Mouse (Mus musculus): ENCODE measurements around the gene Copz2.
A peak's percentile ranks its signal among the peaks of the same experiment; 100 is the strongest.

The Copz2 gene

GRCm38 (mm10) chr11:96910003-96910402 is 60.3 kb downstream of the Copz2 start:
- TF ChIP-seq CTCF (conservative IDR thresholded peaks at IDR 0.05; ENCODE audit: low read length) = peak; percentile 70
- no peak for TF ChIP-seq NANOG (IDR thresholded peaks at IDR 0.05; ENCODE audit: borderline replicate concordance, low read length)

More at GRCm38 (mm10) chr11:96910003-96910402, 60.3 kb downstream of the Copz2 start:
- no peaks in the 10 kb centered on the region for H3K27me3 ChIP-seq (ENCODE audit: insufficient read depth, low read length)
- H3K36me3 ChIP-seq (ENCODE audit: insufficient read depth, low read length) = peaks cover 94% of the 10 kb centered on the region
- no peaks in the 10 kb centered on the region for H3K9me3 ChIP-seq (ENCODE audit: low read length)
- H3K4me1 ChIP-seq (replicated peaks; ENCODE audit: low read depth, low read length) = peaks cover 88% of the 10 kb centered on the region
- H3K4me3 ChIP-seq (replicated peaks; ENCODE audit: low read length) = no peak overlapping the region

All from E14TG2a.4 (cell line).